Mouse (Mus musculus) liver, postnatal 0 days (tissue): ENCODE measurements around the gene Fam173a.

Source experiments
- CTCF ChIP-seq: sonication (generic); IDR thresholded peaks from 2 replicates; pipeline ENCODE4 v1.5.1; 2016; ENCODE audit warnings: antibody characterized with exemption, low read depth
- EP300 ChIP-seq: IDR thresholded peaks from 2 replicates; pipeline ENCODE4 v1.6.1; 2016; ENCODE audit warnings: antibody characterized with exemption, low read depth, mild to moderate bottlenecking

DNA sequence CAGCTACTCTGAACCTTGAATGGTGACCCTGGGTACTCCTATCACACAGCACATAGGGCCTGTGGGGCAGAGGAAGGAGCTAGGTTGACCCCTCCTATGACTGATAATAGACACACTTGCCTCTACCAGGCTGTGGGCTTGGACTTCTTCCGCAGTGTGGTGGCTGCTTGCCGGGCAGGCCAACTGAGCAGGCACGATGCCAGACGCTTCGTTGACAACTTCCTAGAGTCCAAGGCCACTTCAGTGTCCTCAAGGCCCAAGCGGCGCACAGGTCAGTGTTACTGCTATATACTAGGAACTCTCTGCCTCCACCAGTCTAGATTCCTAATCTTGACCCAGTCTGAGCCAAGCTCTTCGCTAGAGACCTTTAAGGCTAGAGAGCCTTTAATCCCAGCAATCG is 48.9 kb downstream of the Fam173a start:
- no peak for TF ChIP-seq CTCF
- TF ChIP-seq EP300 = no peak
